Mouse (Mus musculus) heart, adult 2 months (tissue): ENCODE data around the gene Ager.

Experiments
- CTCF ChIP-seq: fragments of 200-600 bp; IDR thresholded peaks from 2 replicates; pipeline ENCODE4 v1.8.1; 2022; ENCODE audit warnings: antibody characterized with exemption, mild to moderate bottlenecking, moderate library complexity
- POLR2A ChIP-seq: fragments of 200-500 bp; IDR thresholded peaks from 2 replicates; pipeline ENCODE4 v1.6.1; 2011; ENCODE audit warnings: mild to moderate bottlenecking, low read depth, low read length, control low read depth; ENCODE audit not compliant: insufficient read depth

GRCm38 (mm10) chr17:34576577-34576976 lies 21.1 kb upstream of the Ager start:
- TF ChIP-seq POLR2A (no peak), CTCF (no peak)
